ENCODE assay signal across 17 mouse cellular contexts in the genomic region with DNA sequence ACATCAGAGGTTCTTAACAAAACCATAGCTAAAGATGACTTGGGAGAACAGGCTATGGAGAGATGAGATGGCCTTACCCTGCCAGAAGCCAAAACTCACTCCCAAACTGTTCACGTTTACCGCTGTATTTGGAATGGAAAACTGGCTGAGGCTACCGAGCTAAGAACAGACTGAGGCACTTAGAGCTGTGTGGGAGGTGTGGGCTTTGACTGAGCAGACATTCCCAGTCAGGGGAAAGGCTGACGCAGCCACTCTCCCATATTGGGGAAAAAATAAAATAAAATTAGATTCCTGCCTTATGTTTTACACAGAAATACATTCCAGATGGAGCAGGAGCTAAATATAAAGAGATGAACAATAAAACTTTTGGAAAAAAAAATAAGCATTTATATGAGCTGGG. TPM values are rescaled to one million over a fixed set of nuclear protein-coding genes. Genes with fewer than 3 reads are reported as not detected.
DNase-seq lines count a peak whose midpoint lies in the region; ATAC-seq and TF ChIP-seq lines count a peak whose summit lies in the region.
"Had no signal": no experiment of that assay in that cellular context is flagged by ENCODE, and none has a peak within 500 bp of the region (broad histone marks: within the 10 kb centered on the region; RNA-seq: fewer than 3 reads in every experiment).

No protein-coding gene starts in this region.

- H3K27ac ChIP-seq in forebrain, postnatal 0 days (ENCODE audit: low read depth, low read length), result no peak overlapping the region
- no peak overlapping the region for H3K27ac ChIP-seq in forebrain, embryonic 16.5 days (ENCODE audit: low read length)
- H3K27ac ChIP-seq: heart, embryonic 10.5 days; liver, embryonic 15.5 days; stomach, postnatal 0 days had no signal

- H3K9me3 ChIP-seq in forebrain, postnatal 0 days (ENCODE audit: low read length), result no peaks in the 10 kb centered on the region
- no peaks in the 10 kb centered on the region for H3K9me3 ChIP-seq in forebrain, embryonic 16.5 days (ENCODE audit: control insufficient read depth, low read length)
- H3K9me3 ChIP-seq: heart, embryonic 10.5 days; liver, embryonic 15.5 days had no signal

- intact Hi-C loops in left cerebral cortex, postnatal 14 days (cut with DNase I), result loop anchor here (2.0 kb wide), 1 partner anchor 46 kb away; no protein-coding TSS in a partner anchor
- intact Hi-C loops in gastrocnemius, postnatal 14 days (cut with DNase I; ENCODE audit: low total_unique reads), result no loop called here

- no peaks in the 10 kb centered on the region for H3K36me3 ChIP-seq in forebrain, postnatal 0 days (ENCODE audit: insufficient read depth)
- no peaks in the 10 kb centered on the region for H3K36me3 ChIP-seq in forebrain, embryonic 16.5 days (ENCODE audit: control insufficient read depth, insufficient read depth)
- H3K36me3 ChIP-seq: heart, embryonic 10.5 days; liver, embryonic 15.5 days had no signal

- no peak overlapping the region for H3K4me3 ChIP-seq in forebrain, postnatal 0 days (ENCODE audit: low read depth, low read length)
- H3K4me3 ChIP-seq in forebrain, embryonic 16.5 days (replicated peaks; ENCODE audit: low read length), result no peak overlapping the region
- H3K4me3 ChIP-seq: heart, embryonic 10.5 days; liver, embryonic 15.5 days had no signal

- TF ChIP-seq CTCF in forebrain, postnatal 0 days (IDR thresholded peaks at IDR 0.05; ENCODE audit: low read depth), result no peak

- peak; percentile 88 for ATAC-seq in forebrain, postnatal 0 days
- no peak for ATAC-seq in forebrain, embryonic 16.5 days
- ATAC-seq: inflammation-experienced regulatory T-cells, adult 6 months had no signal

- no peak overlapping the region for H3K9ac ChIP-seq in forebrain, postnatal 0 days
- H3K9ac ChIP-seq in forebrain, embryonic 16.5 days (replicated peaks; ENCODE audit: low read depth, low read length), result no peak overlapping the region
- H3K9ac ChIP-seq: liver, embryonic 15.5 days had no signal

- 65% methylated on average over 4 of the region's 4 CpGs for WGBS in forebrain, postnatal 0 days
- 75% methylated on average over 4 of the region's 4 CpGs for WGBS in forebrain, embryonic 16.5 days

- peak; percentile 57 for DNase-seq in forebrain, postnatal 0 days
- peak; percentile 64 to 83 for DNase-seq in layer of hippocampus, adult 18-20 months (ENCODE audit: low spot score in 2 of 2)
- DNase-seq in left cerebral cortex, postnatal 14 days (ENCODE audit: low spot score in 2 of 2), result peak; percentile 77 to 86
- peak; percentile 74 to 87 for DNase-seq in right cerebral cortex, postnatal 36 days (ENCODE audit: low spot score in 2 of 2)
- DNase-seq in cerebellum, adult 11-12 months, result no peak
- DNase-seq in gastrocnemius, postnatal 14 days, result no peak
- DNase-seq in adrenal gland, postnatal 4 days (ENCODE audit: low spot score in 2 of 2), result no peak
- DNase-seq: adrenal gland, postnatal 10 days had no signal

- no peak overlapping the region for H3K4me2 ChIP-seq in forebrain, postnatal 0 days (ENCODE audit: low read depth)
- no peak overlapping the region for H3K4me2 ChIP-seq in forebrain, embryonic 16.5 days (ENCODE audit: low read length)
- H3K4me2 ChIP-seq: liver, embryonic 15.5 days; midbrain, embryonic 11.5 days had no signal

- H3K4me1 ChIP-seq in forebrain, postnatal 0 days (ENCODE audit: insufficient read depth), result 0 out of 2 replicates have a peak, but pooled peaks cover 4% of the 10 kb centered on the region
- no peaks in the 10 kb centered on the region for H3K4me1 ChIP-seq in forebrain, embryonic 16.5 days (replicated peaks; ENCODE audit: control insufficient read depth, insufficient read depth, low read length)
- H3K4me1 ChIP-seq: heart, embryonic 10.5 days had no signal

- no peaks in the 10 kb centered on the region for H3K27me3 ChIP-seq in forebrain, postnatal 0 days (ENCODE audit: insufficient read depth, low read length)
- H3K27me3 ChIP-seq in forebrain, embryonic 16.5 days (replicated peaks; ENCODE audit: control insufficient read depth, insufficient read depth, low read length), result no peaks in the 10 kb centered on the region
- H3K27me3 ChIP-seq: liver, embryonic 15.5 days had no signal

RNA-seq across cellular contexts. Expression of a gene that starts 10.7 kb away (rescaled TPM):
- total RNA-seq in forebrain, postnatal 0 days (2014; rRNA removed), result 0.08 and 0.19 TPM in 2 replicates
- polyA plus RNA-seq in forebrain, postnatal 0 days (2015; fragmentation: Nextera tagmentation; extraction: Ambion mirVana), result 0.21 TPM in 1 of 2 replicates, not detected in the other
- not detected in 2 replicates for polyA plus RNA-seq in forebrain, embryonic 16.5 days (2015; fragmentation: Nextera tagmentation; extraction: Ambion mirVana)
- total RNA-seq in layer of hippocampus, adult 18-20 months (2021), result under 1 TPM in 1 of 2 experiments, not detected in 1; 0.10 TPM
- under 1 TPM; 0.08 to 0.11 TPM for total RNA-seq in left cerebral cortex, postnatal 14 days (2021)
- under 1 TPM; 0.06 to 0.07 TPM for total RNA-seq in gastrocnemius, postnatal 14 days (2021)
- 1 to 10 TPM in 1 of 2 experiments, under 1 TPM in 1; 0.50 to 1.0 TPM for total RNA-seq in adrenal gland, postnatal 4 days (2021)
- total RNA-seq: gastrocnemius, adult 8-10 months had no signal

RNA-seq across cellular contexts. Expression of a gene that starts 19.5 kb away (rescaled TPM):
- total RNA-seq in forebrain, postnatal 0 days (2014; rRNA removed), result 5.4 and 9.8 TPM in 2 replicates
- 8.0 and 9.3 TPM in 2 replicates for polyA plus RNA-seq in forebrain, postnatal 0 days (2015; fragmentation: Nextera tagmentation; extraction: Ambion mirVana)
- polyA plus RNA-seq in forebrain, embryonic 16.5 days (2015; fragmentation: Nextera tagmentation; extraction: Ambion mirVana), result 2.9 and 3.4 TPM in 2 replicates
- 10 to 100 TPM; 12.2 to 12.3 TPM for total RNA-seq in layer of hippocampus, adult 18-20 months (2021)
- total RNA-seq in left cerebral cortex, postnatal 14 days (2021), result 10 to 100 TPM in 1 of 2 experiments, 1 to 10 TPM in 1; 8.5 to 10.3 TPM
- under 1 TPM; 0.66 to 0.94 TPM for total RNA-seq in gastrocnemius, postnatal 14 days (2021)
- total RNA-seq in adrenal gland, postnatal 4 days (2021), result 1 to 10 TPM; 2.1 to 3.1 TPM
- total RNA-seq: common myeloid progenitor, adult 5-6 weeks; hematopoietic stem cell, adult 5-6 weeks had no signal
- polyA plus RNA-seq: inflammation-experienced regulatory T-cells, adult 6 months had no signal

RNA-seq across cellular contexts. Expression of a gene that starts 27.4 kb away (rescaled TPM):
- total RNA-seq in forebrain, postnatal 0 days (2014; rRNA removed), result 0.23 and 0.43 TPM in 2 replicates
- polyA plus RNA-seq in forebrain, postnatal 0 days (2015; fragmentation: Nextera tagmentation; extraction: Ambion mirVana), result 0.07 TPM in 1 of 2 replicates, not detected in the other
- 0.10 TPM in 1 of 2 replicates, not detected in the other for polyA plus RNA-seq in forebrain, embryonic 16.5 days (2015; fragmentation: Nextera tagmentation; extraction: Ambion mirVana)
- under 1 TPM; 0.22 to 0.36 TPM for total RNA-seq in layer of hippocampus, adult 18-20 months (2021)
- under 1 TPM; 0.46 to 0.47 TPM for total RNA-seq in left cerebral cortex, postnatal 14 days (2021)
- under 1 TPM; 0.10 to 0.11 TPM for total RNA-seq in gastrocnemius, postnatal 14 days (2021)
- 1 to 10 TPM in 1 of 2 experiments, under 1 TPM in 1; 0.87 to 1.2 TPM for total RNA-seq in adrenal gland, postnatal 4 days (2021)

RNA-seq across cellular contexts. Expression of a gene that starts 33.1 kb away (rescaled TPM):
- total RNA-seq in forebrain, postnatal 0 days (2014; rRNA removed), result 0.23 TPM in 1 of 2 replicates, not detected in the other
- 0.11 TPM in 1 of 2 replicates, not detected in the other for polyA plus RNA-seq in forebrain, postnatal 0 days (2015; fragmentation: Nextera tagmentation; extraction: Ambion mirVana)
- 0.18 and 0.51 TPM in 2 replicates for polyA plus RNA-seq in forebrain, embryonic 16.5 days (2015; fragmentation: Nextera tagmentation; extraction: Ambion mirVana)
- total RNA-seq in layer of hippocampus, adult 18-20 months (2021), result under 1 TPM in 1 of 2 experiments, not detected in 1; 0.41 TPM
- total RNA-seq in left cerebral cortex, postnatal 14 days (2021), result under 1 TPM in 1 of 2 experiments, not detected in 1; 0.44 TPM
- total RNA-seq in gastrocnemius, postnatal 14 days (2021), result not detected
- total RNA-seq in adrenal gland, postnatal 4 days (2021), result 1 to 10 TPM in 1 of 2 experiments, under 1 TPM in 1; 0.62 to 1.7 TPM
- total RNA-seq: gastrocnemius, adult 8-10 months had no signal
- polyA plus RNA-seq: inflammation-experienced regulatory T-cells, adult 6 months; stomach, postnatal 0 days had no signal

Comparison
In these comparisons a context has a peak if more than half of its experiments do, and no peak if none do; other contexts are left out.
1. DNase-seq: peak in forebrain, postnatal 0 days (single experiment), layer of hippocampus, adult 18-20 months (2 of 2), left cerebral cortex, postnatal 14 days (2 of 2) and right cerebral cortex, postnatal 36 days (2 of 2); none in cerebellum, adult 11-12 months (single experiment), gastrocnemius, postnatal 14 days (single experiment) and adrenal gland, postnatal 4 days (0 of 2).